Mouse (Mus musculus) thymus, postnatal 25 days (tissue): ENCODE data around the gene Rpl29.
A peak's percentile ranks its signal among the peaks of the same experiment; 100 is the strongest.

Experiments used
- DNase-seq: peaks from one replicate; pipeline ENCODE4 v3.0.0; 2022

Gene Rpl29

GRCm38 (mm10) chr9:106417841-106418625 lies 11.2 kb upstream of the Rpl29 start:
- DNase-seq = peak; percentile 59

GRCm38 (mm10) chr9:106420608-106421007 lies 8.6 kb upstream of the Rpl29 start:
- DNase-seq = no peak

GRCm38 (mm10) chr9:106421033-106421864 lies 8.0 kb upstream of the Rpl29 start:
- DNase-seq = no peak

- peak; percentile 83 for DNase-seq
Measured at GRCm38 (mm10) chr9:106421865-106422160, 7.4 kb upstream of the Rpl29 start.

- no peak for DNase-seq
Measured at GRCm38 (mm10) chr9:106428719-106429220, 484 bp upstream of the Rpl29 start.

GRCm38 (mm10) chr9:106430015-106430264 lies 686 bp downstream of the Rpl29 start:
- no peak for DNase-seq

- DNase-seq = no peak
Measured at GRCm38 (mm10) chr9:106433389-106433788, 4.1 kb downstream of the Rpl29 start.

- DNase-seq = no peak
Measured at GRCm38 (mm10) chr9:106436566-106436965, 7.3 kb downstream of the Rpl29 start.

- no peak for DNase-seq
Measured at GRCm38 (mm10) chr9:106442680-106443079, 13.4 kb downstream of the Rpl29 start.

GRCm38 (mm10) chr9:106444836-106445235 lies 15.6 kb downstream of the Rpl29 start:
- no peak for DNase-seq

- peak; percentile 77 for DNase-seq
Measured at GRCm38 (mm10) chr9:106447348-106447747, 18.1 kb downstream of the Rpl29 start, which contains the start of the genes Abhd14b and Abhd14a. Gene Abhd14b (plus strand): TSS chr9:106447459. Gene Abhd14a (minus strand): TSS chr9:106447678.

GRCm38 (mm10) chr9:106447951-106448350 lies 18.7 kb downstream of the Rpl29 start:
- DNase-seq = no peak

- peak; percentile 62 for DNase-seq
Measured at GRCm38 (mm10) chr9:106448498-106449031, 19.3 kb downstream of the Rpl29 start.

GRCm38 (mm10) chr9:106449947-106450346 lies 20.7 kb downstream of the Rpl29 start:
- DNase-seq = no peak

GRCm38 (mm10) chr9:106450661-106451060 lies 21.4 kb downstream of the Rpl29 start:
- no peak for DNase-seq

GRCm38 (mm10) chr9:106451298-106451697 lies 22.0 kb downstream of the Rpl29 start:
- no peak for DNase-seq

GRCm38 (mm10) chr9:106451899-106452298 lies 22.6 kb downstream of the Rpl29 start:
- DNase-seq = no peak

GRCm38 (mm10) chr9:106452351-106452750 lies 23.1 kb downstream of the Rpl29 start:
- DNase-seq = no peak

- no peak for DNase-seq
Measured at GRCm38 (mm10) chr9:106452821-106453220, 23.6 kb downstream of the Rpl29 start.

- peak; percentile 36 for DNase-seq
Measured at GRCm38 (mm10) chr9:106453271-106454070, 24.2 kb downstream of the Rpl29 start, which contains the start of gene Pcbp4. Gene Pcbp4 (plus strand): TSS chr9:106453291.

- no peak for DNase-seq
Measured at GRCm38 (mm10) chr9:106454071-106454761, 25.0 kb downstream of the Rpl29 start.
